Mouse (Mus musculus): ENCODE results near the gene Lhx4.

Lhx4 gene

GRCm38 (mm10) chr1:155751484-155752255, at the start of gene Lhx4:
Gene Lhx4 (minus strand): TSS chr1:155751684.
- DNase-seq, result no peak

- DNase-seq, result no peak
Measured at GRCm38 (mm10) chr1:155798000-155798399, 46.5 kb upstream of the Lhx4 start.

GRCm38 (mm10) chr1:155797425-155797824, 45.9 kb upstream of the Lhx4 start:
- no peak for DNase-seq

- DNase-seq, result no peak
Measured at GRCm38 (mm10) chr1:155796757-155797405, 45.4 kb upstream of the Lhx4 start.

GRCm38 (mm10) chr1:155795791-155796233, 44.3 kb upstream of the Lhx4 start:
- DNase-seq, result no peak

- DNase-seq, result no peak
Measured at GRCm38 (mm10) chr1:155794855-155795254, 43.4 kb upstream of the Lhx4 start.

GRCm38 (mm10) chr1:155791919-155792318, 40.4 kb upstream of the Lhx4 start:
- no peak for DNase-seq

GRCm38 (mm10) chr1:155790111-155790974, 38.9 kb upstream of the Lhx4 start:
- peak; percentile 39 for DNase-seq

GRCm38 (mm10) chr1:155785886-155786285, 34.4 kb upstream of the Lhx4 start:
- no peak for DNase-seq

GRCm38 (mm10) chr1:155784343-155785205, 33.1 kb upstream of the Lhx4 start:
- DNase-seq, result peak; percentile 50

- no peak for DNase-seq
Measured at GRCm38 (mm10) chr1:155782382-155782781, 30.9 kb upstream of the Lhx4 start.

GRCm38 (mm10) chr1:155777641-155778625, 26.4 kb upstream of the Lhx4 start:
- DNase-seq, result no peak

GRCm38 (mm10) chr1:155759167-155759566, 7.7 kb upstream of the Lhx4 start:
- DNase-seq, result no peak

- DNase-seq, result no peak
Measured at GRCm38 (mm10) chr1:155758711-155759110, 7.2 kb upstream of the Lhx4 start.

GRCm38 (mm10) chr1:155757621-155758020, 6.1 kb upstream of the Lhx4 start:
- no peak for DNase-seq

GRCm38 (mm10) chr1:155753411-155753810, 1.9 kb upstream of the Lhx4 start:
- no peak for DNase-seq

GRCm38 (mm10) chr1:155750517-155751178, 836 bp downstream of the Lhx4 start:
- no peak for DNase-seq

GRCm38 (mm10) chr1:155747911-155748310, 3.6 kb downstream of the Lhx4 start:
- DNase-seq, result no peak

- no peak for DNase-seq
Measured at GRCm38 (mm10) chr1:155747011-155747410, 4.5 kb downstream of the Lhx4 start.
